Mouse (Mus musculus) stomach, embryonic 15.5 days (tissue): ENCODE results near the gene Armcx5. TPM values are rescaled to one million over a fixed set of nuclear protein-coding genes. Genes with fewer than 3 reads are reported as not detected.
"Not testable (repeated sequence)": the region's sequence is repeated elsewhere in the genome, so short reads cannot be mapped to it uniquely, and the experiment has no call there.

ENCODE experiments used
- ATAC-seq: fragments of 200-750 bp; cut with Nextera tagmentation; 2 replicates; pipeline ENCODE4 v1.8.0; 2017; ENCODE audit warnings: low read depth, moderate number of reproducible peaks, moderate TSS enrichment; ENCODE audit not compliant: insufficient read depth, low FRiP score
- H3K27ac ChIP-seq: fragments of 300-500 bp; sonication (generic); 2 replicates; pipeline ENCODE4 v1.5.1; 2015; ENCODE audit warnings: mild to moderate bottlenecking, inconsistent platforms
- H3K27me3 ChIP-seq: fragments of 300-500 bp; sonication (generic); replicated peaks from 2 replicates; pipeline ENCODE4 v1.6.1; 2015; ENCODE audit warnings: inconsistent platforms
- H3K36me3 ChIP-seq: fragments of 300-500 bp; sonication (generic); 2 replicates; pipeline ENCODE4 v1.6.1; 2015; ENCODE audit warnings: inconsistent platforms
- H3K4me1 ChIP-seq: fragments of 300-500 bp; sonication (generic); 2 replicates; pipeline ENCODE4 v1.6.1; 2015; ENCODE audit warnings: inconsistent platforms
- H3K4me2 ChIP-seq: fragments of 300-500 bp; sonication (generic); 2 replicates; pipeline ENCODE4 v1.6.1; 2015; ENCODE audit warnings: mild to moderate bottlenecking, inconsistent platforms
- H3K4me3 ChIP-seq: fragments of 300-500 bp; sonication (generic); replicated peaks from 2 replicates; pipeline ENCODE4 v1.5.1; 2015; ENCODE audit warnings: inconsistent platforms
- H3K9ac ChIP-seq: fragments of 300-500 bp; sonication (generic); 2 replicates; pipeline ENCODE4 v1.6.1; 2015; ENCODE audit warnings: inconsistent platforms
- H3K9me3 ChIP-seq: fragments of 300-500 bp; sonication (generic); 2 replicates; pipeline ENCODE4 v1.6.1; 2016; ENCODE audit warnings: inconsistent platforms
- WGBS: fragments of 180-500 bp; shearing (Covaris S2); methylation state at CpG from one replicate; pipeline ENCODE4 v1.1.7; 2015; 5-methylcytosine and 5-hydroxymethylcytosine counted together
- microRNA counts: library from miRNA; unstranded; fragments of <30 nt; microRNA quantifications from one replicate; lab custom pipeline; 2016
- microRNA-seq: library from miRNA; unstranded; fragments of <30 nt; microRNA quantifications from one replicate; pipeline ENCODE4, GENCODE M21; 2016
- polyA plus RNA-seq: library from polyadenylated mRNA; unstranded; fragments of >200 nt; fragmentation: Nextera tagmentation; extraction: Ambion mirVana; gene quantifications from 2 replicates; pipeline ENCODE4 v1.2.1, GENCODE M21; 2015

Gene Armcx5
- polyA plus RNA-seq, 1 experiment from 2014 or later: 8.0 TPM

DNA sequence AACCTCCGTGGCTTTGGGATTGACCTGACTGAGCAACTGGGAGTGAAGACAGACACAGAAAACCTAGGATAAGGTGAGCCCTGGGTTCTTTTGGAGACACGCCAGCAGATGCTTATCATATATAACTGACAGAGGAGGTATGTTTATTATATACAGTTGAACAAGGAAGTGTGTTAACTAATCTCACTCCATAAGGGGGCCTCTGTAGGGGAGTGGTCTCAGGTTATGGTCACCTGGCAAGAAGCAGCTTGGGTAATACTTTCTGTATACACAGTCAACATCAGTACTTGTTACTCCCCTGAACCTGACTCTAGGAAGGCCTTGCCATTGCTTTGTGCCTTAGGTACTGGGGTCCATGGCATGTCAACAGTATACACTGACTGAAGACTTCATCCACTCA lies 26.0 kb downstream of the Armcx5 start:
- Histone ChIP-seq H3K27me3 (no peaks in the 10 kb centered on the region), H3K27ac (no peak overlapping the region), H3K4me3 (no peak overlapping the region), H3K4me1 (no peaks in the 10 kb centered on the region), H3K36me3 (no peaks in the 10 kb centered on the region), H3K4me2 (no peak overlapping the region), H3K9ac (no peak overlapping the region), H3K9me3 (no peaks in the 10 kb centered on the region)
- peak; percentile 68; the same call in 1 of the 2 replicates for ATAC-seq
- 46% methylated on average over 2 of the region's 2 CpGs for WGBS

DNA sequence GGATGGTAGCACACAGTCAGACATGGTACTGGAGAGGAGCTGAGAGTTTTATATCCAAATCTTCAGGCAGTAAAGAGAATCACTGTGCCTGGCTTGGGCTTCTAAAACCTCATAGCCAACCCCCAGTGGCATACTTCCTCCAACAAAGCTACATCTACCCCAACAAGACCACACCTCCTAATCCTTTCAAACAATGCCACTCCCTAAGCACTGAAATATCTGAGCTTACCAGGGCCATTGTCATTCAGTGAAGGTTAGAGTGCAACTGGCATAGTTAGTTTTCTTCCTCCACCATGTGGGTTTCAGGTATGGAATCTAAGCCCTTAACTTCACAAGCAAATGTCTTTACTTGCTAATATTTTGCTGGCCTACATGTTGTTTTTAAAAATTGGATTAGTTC lies 49.0 kb downstream of the Armcx5 start:
- Histone ChIP-seq H3K27ac (no peak overlapping the region), H3K4me3 (no peak overlapping the region), H3K36me3 (no peaks in the 10 kb centered on the region), H3K4me1 (no peaks in the 10 kb centered on the region), H3K9me3 (no peaks in the 10 kb centered on the region), H3K27me3 (no peaks in the 10 kb centered on the region), H3K4me2 (no peak overlapping the region), H3K9ac (no peak overlapping the region)
- no peak for ATAC-seq

DNA sequence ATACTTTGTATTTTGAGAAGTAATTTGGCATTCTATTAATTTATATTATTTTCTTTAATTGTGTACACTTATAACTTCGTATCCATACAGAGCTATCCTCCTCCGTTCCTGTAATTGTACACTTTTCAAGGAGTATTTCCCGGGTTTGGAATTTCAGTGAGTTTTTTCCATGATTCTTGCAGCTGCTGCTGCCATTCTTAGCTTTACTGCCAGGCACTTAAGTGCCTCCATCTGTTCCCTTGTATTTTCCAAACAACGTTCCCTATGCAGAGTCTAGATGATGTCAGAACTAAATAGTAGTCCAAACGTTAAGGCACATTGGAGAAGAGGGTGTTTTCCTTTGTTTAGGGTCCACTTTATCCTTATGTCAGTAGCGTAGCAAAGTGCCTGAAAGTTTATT lies 49.8 kb downstream of the Armcx5 start:
- H3K27ac ChIP-seq: no peak overlapping the region
- 60% methylated on average over 6 of the region's 6 CpGs for WGBS
- ATAC-seq: no peak

DNA sequence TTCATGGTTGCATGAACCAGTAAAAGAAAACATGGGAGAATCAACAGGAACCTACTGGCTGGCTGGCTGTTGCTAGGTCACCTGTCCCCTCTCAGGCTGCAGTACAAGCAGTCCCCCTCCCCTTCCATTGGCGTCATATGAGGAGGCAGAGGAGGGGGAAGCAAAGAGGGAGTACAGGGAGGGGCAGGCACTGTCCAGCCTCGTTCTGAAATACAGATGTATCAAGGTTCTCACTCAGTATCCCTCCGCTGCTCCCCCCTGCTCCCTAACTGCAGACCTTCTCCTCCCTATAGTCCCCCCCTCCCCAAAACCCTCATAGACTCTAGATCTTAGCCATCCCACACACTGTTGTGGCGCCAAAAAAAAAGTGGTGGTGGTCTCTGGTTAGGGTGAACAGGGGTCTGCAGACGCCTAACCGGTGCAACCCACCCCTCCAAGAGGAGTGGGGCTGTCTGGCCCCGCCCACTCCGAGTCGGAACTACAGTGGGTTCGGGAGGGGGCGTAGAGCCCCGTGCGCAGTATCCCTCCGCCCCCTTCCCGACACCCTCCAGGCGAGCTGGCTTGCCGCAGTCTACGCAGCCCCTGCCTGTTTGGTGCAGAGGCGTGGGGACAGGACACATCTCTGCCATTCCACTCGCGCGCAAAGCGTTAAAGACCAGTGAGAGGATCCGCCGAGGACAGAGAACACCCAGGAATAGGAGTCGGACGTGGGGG lies 53.2 kb downstream of the Armcx5 start:
- Histone ChIP-seq H3K9ac (0 out of 2 replicates have a peak overlapping the region, but pooled peaks have one; percentile 16), H3K4me3 (peak overlapping the region; percentile 52), H3K4me2 (peak overlapping the region; percentile 62)
- not testable (repeated sequence) for H3K27ac ChIP-seq, H3K9me3 ChIP-seq, H3K36me3 ChIP-seq, H3K27me3 ChIP-seq, H3K4me1 ChIP-seq
- 15% methylated on average over 26 of the region's 27 CpGs for WGBS
- ATAC-seq: peak; percentile 89

More for the DNA sequence above, 49.8 kb downstream of the Armcx5 start:
- Histone ChIP-seq H3K4me1 (no peaks in the 10 kb centered on the region), H3K4me2 (no peak overlapping the region), H3K27me3 (no peaks in the 10 kb centered on the region), H3K9ac (no peak overlapping the region), H3K4me3 (no peak overlapping the region), H3K9me3 (no peaks in the 10 kb centered on the region), H3K36me3 (no peaks in the 10 kb centered on the region)

DNA sequence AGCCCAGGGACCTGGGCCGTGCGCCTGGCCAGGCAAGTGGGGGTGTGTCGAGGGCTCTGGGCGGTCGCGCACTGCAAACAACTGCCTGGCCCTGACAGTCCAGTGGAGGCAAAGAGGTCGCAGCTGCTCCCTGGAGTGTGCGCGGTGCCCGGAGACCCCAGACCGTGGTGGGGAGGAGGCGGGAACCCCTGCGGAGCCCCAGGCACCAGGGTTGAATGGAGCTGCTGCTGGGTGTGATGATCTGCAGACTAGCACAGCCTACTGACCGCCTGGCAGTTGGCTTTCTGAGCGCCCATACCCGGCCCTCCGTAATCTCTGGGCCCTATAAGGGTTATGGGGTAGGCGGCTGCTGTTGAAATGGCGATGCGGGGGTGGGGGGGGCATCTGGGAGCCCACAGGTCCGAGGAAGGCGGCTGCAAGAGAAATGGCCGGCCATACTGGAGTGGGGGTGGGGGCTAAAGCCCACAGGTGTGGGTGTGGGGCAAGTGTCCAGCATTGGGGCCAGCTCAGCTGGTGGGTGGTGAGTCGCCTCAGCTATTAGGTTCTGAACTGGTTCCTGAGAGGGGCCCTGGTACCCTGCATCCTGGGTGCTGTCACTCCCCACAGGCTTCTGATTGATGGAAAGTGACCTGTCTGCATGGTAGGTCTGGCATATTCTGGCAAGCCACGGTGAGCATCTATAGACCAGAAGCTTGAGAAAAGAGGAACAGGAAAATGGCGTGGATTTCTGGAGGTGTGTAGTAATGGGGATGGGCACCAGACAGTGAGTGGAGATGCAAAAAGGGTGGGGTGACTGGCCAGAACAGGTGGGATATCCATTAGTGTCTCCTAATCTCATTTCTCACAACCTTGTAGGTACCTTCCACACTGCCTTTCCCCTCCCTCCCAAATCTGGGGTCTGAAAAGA lies 54.0 kb downstream of the Armcx5 start:
- not testable (repeated sequence) for H3K27ac ChIP-seq
- 19% methylated on average over 26 of the region's 26 CpGs for WGBS
- H3K9ac ChIP-seq: 0 out of 2 replicates have a peak overlapping the region, but pooled peaks have one; percentile 16

More for the DNA sequence above, 54.0 kb downstream of the Armcx5 start:
- H3K4me3 ChIP-seq: peak overlapping the region; percentile 52
- H3K4me2 ChIP-seq: peak overlapping the region; percentile 62
- not testable (repeated sequence) for H3K36me3 ChIP-seq, H3K9me3 ChIP-seq, H3K27me3 ChIP-seq, H3K4me1 ChIP-seq
- peak; percentile 63 for ATAC-seq

MicroRNAs encoded within 50 kb of the gene (microRNA counts, 519-probe panel; counts per million panel counts)
- microRNA mmu-miR-1970 (lab: Ali Mortazavi, UCI): not detected

Small RNA genes lying within 50 kb of the gene (microRNA-seq; reads per million reads assigned to microRNA genes)
- not detected for gene Mir1970
- gene Mir7646: not detected

Other genes starting within 250 kb of the Armcx5 start
- not detected in 2 replicates for gene AV320801, start 248.1 kb upstream of the Armcx5 start, polyA plus RNA-seq
- gene Nxf7, start 144.0 kb upstream of the Armcx5 start, polyA plus RNA-seq: 0.19 TPM in 1 of 2 replicates, not detected in the other
- not detected in 2 replicates for gene Prame, start 115.0 kb upstream of the Armcx5 start, polyA plus RNA-seq
- not detected in 2 replicates for gene Tcp11x2, start 48.9 kb upstream of the Armcx5 start, polyA plus RNA-seq
- not detected in 2 replicates for gene Tmsb15a, start 17.5 kb upstream of the Armcx5 start, polyA plus RNA-seq
- gene Gprasp1, start within 50 bp of the Armcx5 start, polyA plus RNA-seq: 32.8 and 36.1 TPM in 2 replicates
- 41.6 and 43.3 TPM in 2 replicates for gene Bhlhb9, start 54.9 kb downstream of the Armcx5 start, polyA plus RNA-seq
- gene Gprasp2, start 96.3 kb downstream of the Armcx5 start, polyA plus RNA-seq: 22.4 and 24.8 TPM in 2 replicates